Mouse (Mus musculus): Measurements from ENCODE around the gene Pxylp1. TPM values are rescaled to one million over a fixed set of nuclear protein-coding genes. Genes with fewer than 3 reads are reported as not detected.

Gene Pxylp1
- polyA plus RNA-seq, 1 experiment from 2014 or later, result 7.5 TPM

DNA sequence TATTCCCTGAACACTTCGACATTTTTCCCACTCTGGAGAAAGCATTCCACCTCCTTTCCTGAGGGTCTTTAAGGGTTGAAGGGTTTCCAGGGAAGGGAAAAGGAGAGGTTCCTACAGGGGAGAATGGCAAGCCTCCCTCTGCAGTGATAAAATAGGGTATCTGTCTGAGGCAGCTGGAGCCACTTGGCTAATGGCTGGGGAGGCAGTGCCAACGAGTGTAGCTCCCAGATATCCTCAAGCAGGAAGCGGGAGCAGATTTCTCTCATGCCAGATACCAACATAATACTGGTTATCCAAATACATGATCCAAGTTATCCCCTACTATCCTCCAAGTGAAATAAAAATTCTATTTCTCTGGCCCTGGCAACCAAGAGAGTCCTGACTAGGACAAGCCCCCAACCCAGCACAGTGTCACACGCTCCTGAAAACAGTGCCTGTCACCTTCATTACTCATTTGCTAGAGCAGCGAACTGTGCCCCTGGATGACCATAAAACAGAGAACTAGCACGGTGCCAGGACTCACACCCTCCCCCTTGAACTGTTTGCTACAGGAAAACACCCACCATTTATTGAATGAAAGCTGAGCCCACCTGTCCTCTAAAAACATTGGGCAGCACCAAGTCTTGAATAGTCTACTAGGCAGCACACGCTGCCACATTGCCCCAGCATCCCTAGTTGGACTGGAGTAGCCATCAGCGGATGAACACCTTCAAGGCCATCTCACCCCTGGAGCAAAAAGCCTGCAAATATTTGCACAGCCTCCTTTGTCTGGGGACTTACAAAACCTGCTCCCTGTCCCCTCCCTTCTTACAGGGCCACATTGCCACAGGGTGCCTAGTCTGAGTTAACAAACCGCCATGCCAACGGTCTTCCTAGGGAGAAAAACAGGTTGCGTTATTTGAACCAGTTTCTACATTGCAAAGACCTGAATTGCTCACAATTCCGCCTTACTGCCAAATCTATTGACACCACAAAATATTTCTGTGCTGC, 833 bp downstream of the Pxylp1 start:
- no peak for DNase-seq (ENCODE audit: low spot score)

DNA sequence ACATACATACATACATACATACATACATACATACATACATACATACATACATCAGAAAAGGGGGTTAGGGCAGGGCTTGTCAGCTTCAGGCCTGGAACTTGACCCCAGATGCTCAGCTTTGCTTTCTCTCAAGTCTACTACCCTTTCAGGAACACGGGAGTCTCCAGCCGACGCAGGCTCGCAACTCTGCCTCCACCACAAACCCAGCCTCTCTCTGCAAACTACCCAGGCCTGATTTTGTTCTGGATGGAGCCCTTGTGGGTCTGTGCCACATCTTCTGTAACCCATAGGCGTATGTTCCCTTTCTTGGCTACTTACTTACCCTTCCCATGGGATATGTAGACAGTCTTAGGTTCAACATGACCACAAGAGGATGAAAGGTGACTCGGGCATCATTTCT, 1.7 kb downstream of the Pxylp1 start:
- DNase-seq (ENCODE audit: low spot score), result no peak

DNA sequence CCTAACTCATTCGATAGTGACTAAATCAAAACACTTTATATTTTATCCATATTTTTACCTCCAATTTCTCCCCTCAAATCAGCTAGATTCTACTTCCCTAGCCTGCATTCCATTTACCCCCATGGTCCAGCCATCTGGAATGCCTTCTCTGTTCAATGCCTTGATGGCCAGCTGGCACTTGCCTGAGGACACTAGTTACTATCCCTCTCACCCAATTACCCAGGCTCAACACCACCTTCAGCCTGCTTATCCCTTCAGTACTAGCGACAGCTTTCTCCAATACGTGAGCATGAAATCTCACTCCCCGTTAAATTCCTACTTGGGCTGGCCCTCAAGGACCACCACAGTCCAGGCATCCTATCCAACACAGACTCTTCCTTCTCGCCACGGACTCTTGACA, 2.2 kb downstream of the Pxylp1 start:
- DNase-seq (ENCODE audit: low spot score), result no peak

DNA sequence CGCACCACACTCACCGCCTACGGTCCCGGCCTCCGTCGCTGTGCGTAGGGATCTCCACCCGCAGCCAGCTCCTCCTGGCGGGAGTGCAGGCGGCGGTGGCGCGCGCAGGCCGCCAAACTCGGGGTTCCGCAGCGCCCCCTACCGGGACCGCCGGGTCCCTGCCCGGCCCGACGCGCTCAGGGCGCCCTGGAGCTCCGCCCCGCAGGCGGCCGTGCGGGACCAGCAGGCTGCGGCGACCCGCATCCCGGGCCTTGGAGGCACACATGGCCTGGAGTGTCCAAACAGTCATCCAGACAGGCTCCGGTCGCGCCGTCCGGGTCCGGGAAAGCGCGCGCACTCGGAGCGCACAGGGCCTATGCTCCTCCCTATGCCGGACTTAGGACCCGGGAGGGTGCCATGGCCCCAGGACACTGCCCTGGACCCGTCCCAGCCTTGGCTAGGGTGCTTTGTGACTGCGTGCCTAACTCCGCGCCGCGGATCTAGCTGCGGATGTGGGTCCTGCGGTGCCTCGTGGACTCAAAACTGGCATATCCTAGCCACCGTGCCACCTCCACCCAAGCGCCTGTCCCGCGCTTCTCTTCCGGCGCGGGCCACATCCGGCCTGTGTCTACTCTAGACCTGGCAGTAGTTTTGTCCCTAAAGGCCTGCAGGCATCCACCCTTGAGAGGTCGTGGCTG, 3.0 kb downstream of the Pxylp1 start:
- peak; percentile 87 for DNase-seq (ENCODE audit: low spot score)

DNA sequence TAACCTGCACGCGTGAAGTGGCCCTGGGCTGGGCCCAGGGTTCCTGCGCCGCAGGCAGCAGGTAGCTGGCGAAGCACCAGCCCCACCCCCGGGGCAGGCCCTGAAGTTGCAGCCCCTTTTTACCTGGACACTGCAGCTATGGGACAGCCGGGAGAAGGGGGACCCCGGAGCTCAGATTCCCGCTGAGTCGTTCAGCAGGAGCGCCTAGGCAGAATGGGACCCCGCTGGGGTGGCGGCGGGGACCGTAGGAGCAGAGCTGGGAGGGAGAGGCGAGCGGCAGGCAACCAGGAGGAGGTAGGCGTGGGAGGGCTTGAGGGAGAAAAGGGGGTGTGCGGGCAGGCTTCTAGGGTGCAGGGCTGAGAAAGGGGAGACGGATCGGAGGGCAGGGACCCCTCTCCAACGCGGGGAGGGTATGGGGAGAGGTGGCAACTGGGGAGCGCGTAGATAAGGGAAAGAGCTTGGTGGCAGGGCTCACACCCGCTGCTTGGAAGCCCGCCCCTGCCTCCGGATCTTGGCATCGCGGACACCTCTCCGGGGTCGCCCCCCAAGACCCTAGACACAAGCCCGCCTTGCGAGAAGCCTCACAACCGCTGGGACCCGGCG, 3.6 kb downstream of the Pxylp1 start:
- DNase-seq (ENCODE audit: low spot score), result peak; percentile 41

DNA sequence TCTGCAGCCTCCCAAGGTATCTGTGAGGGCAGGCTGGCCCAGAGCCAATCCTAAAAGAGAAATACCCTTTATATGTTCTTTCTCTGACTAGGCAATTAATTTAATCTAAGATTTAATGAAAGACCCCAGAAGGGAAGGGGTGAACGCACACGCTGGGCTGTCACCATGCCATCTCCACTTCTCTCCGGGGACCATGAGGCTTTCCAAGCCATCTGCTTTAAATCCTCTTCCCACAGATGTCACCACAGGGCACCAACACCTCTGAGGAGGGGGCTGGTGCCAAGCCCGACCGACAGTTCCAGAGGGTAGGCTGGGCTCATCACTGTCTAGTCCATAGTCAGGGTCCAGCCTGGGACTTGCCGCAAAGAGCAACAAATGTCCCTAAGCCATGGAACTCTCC, 4.5 kb downstream of the Pxylp1 start:
- DNase-seq (ENCODE audit: low spot score), result no peak

DNA sequence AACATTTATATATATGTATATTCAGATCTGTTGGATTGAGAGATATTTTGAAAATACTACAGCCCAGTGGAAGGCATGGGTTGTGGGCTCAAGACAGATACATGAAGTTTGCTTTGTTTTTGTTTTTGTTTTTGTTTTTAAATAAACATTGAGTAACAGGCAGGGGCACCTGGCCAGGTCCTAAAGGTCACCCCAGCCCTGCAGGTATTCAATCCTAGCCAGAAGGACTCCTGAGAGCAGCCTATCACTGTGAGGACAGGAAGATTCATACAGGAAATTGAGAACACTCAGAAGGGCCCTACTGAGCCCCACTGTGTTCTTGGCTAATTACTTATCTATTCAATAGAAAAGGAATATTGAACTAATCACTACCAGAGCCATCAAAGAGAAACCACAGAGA, 5.0 kb downstream of the Pxylp1 start:
- no peak for DNase-seq (ENCODE audit: low spot score)

DNA sequence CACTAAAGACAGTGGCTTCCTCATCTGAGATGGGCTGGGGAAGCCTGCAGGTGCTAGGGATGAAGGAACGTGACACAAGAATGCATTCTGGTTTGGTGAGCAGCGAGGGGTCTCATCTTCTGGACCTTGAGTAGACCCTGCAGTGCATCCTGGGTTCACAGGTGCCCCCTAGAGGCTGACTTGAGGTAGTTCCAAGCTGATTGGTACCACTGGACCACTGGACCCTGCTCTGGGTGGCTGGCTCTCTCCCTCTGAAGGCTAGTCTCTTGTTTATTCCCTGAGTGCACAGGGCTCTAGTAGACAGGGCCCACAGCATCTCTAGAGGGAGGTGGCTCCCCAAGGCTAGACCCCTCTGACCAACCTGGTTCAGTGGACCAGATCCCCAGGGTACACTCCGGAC, 6.7 kb downstream of the Pxylp1 start:
- peak; percentile 17 for DNase-seq (ENCODE audit: low spot score)

DNA sequence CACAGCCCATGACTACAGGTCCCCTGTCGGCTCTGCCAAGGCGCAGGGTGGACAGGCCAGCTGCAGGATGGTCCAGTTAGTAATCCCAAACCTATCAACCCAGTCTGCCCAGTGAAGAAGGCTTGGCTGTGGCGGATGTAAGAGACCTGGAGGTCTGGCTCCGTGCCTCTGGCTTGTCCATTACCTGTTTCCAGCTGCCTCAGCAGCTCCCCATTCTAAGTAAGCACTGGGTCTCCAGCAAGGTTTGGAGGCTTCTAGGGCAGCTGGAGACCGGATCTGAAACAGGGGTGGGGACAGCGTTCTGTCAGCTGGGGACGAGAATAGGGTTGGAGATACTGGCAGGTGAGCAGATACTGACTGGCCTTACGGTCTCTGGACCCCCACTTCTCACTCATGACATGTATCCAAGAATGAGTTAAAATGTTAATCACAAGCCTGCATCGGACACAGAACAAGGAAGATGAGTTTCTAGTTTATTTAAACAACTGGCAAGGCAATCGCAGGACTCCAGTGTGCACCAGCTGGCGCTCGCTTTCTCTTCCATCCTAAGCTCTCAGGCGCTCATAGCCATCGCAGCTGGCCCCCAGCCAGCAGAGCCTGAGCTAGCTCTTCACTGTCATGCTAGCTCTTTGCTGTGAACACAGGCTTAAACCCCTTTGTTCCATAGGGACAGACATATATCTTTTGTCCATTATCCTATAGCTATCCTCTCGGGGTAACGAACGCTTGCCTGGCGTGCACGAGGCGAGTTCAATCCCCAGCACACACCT, 9.8 kb downstream of the Pxylp1 start:
- DNase-seq (ENCODE audit: low spot score), result no peak

DNA sequence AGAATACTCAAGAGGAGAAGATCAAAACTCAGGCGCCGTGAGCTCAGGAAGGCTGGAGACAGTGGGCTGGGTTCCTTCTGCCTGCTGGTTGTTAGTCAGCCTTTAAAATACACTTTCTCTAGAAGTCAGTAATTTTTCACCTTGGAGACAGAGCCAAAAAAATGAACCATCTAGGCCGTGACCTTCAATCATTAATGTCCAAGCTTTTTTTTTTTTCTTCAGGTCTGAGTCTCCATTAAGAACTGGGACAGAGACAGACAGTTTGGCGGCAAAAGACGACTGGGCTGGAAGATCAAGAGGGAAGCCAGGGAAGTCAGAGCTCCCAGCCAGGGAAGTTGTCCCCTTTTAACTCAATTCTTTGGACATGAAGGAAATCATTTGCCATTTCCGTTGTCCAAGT, 10.6 kb downstream of the Pxylp1 start:
- DNase-seq (ENCODE audit: low spot score), result no peak

DNA sequence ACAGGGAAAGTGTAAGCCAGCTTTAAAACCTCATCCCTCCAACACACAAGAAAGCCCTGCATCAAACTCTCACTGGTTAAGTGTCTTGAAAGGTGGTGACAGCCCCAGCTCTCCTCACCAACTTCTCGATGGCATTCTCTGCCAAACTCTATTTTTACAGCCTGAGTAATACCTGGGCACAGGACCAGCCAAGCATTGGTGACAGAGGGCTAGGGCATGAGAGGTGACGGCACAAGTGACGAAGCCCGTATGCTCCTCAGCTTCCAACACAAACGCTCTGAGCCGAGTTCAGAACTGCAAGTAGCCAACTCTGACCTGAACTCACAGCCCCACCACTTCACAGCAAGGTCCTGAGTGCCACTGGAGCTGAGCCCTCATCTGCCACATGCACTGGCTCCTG, 13.4 kb downstream of the Pxylp1 start:
- DNase-seq (ENCODE audit: low spot score), result no peak

DNA sequence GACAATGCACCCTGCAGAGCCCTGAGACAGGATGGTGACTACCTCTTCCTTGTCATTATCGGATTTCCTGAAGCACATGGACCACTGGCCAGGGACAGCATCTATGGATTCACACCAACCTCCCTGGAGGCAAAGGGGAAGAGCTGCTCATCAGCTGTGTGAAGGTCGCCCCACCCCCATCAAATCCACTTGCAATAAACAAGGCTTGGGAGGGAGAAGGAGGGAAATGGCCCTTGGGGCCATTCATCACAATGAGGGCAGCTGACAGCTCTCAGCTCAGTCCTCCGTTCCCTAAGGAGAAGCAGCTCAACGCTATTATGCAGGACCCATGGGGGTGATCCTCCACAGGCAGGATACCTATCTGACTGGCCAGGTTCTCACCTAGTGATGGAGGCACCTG, 14.0 kb downstream of the Pxylp1 start:
- DNase-seq (ENCODE audit: low spot score), result no peak

DNA sequence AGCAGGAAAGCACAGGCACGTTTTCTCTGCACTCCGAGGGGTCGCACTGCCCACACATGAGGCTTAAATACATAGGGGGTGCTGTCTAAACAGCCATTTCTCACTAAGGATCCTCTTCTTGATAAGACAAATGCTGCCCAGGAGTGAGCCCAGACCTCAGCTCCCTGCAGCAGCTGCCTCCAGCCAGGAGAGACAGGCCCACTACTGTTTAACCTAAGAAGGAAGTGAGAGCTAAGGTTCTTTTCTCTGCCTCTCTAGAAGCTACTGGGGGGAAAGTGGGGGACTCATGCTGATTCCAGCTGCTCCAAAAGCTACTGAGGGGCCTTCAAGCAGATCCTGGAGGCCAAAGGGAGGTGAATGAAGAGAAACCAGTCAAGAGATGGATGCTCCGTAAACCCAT, 16.8 kb downstream of the Pxylp1 start:
- DNase-seq (ENCODE audit: low spot score), result no peak

DNA sequence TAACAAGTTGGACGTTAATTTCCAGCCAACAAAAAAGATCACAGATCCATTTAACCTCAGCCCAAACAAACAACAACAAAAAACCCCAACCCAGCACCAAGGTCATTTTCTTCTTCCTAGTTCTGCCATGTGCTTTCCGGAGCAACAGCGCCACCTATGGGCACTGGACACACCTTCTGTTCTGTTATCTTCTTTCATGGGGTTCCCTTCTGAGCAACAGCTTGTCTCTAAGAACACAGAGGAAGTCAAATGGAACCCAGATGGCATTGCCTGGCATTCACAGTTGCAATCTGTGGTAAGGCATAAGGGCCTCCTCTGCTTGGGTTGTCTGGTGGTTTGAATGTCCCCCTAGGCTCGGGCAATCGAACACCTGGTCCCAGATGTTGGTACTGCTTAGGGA, 19.4 kb downstream of the Pxylp1 start:
- DNase-seq (ENCODE audit: low spot score), result peak; percentile 25

DNA sequence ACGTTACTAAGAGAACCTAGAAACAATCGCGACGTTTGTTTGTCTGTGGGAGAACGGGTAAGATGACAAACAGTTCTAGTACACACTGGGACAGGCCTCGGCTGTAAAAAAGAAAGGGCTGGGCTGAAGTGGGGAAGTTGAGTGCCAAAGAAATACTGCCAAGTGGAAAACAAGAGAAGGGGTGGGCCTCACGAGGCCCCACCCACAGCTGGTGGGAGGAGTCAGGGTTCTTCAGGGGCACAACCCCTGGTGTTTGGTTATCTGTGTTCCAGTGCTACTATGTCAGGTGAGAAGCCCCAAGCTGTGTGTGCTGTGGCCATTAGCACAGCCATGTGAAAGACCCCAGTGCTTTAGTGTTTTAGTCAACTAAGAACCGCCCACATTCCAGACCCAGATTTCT, 22.4 kb downstream of the Pxylp1 start:
- no peak for DNase-seq (ENCODE audit: low spot score)

DNA sequence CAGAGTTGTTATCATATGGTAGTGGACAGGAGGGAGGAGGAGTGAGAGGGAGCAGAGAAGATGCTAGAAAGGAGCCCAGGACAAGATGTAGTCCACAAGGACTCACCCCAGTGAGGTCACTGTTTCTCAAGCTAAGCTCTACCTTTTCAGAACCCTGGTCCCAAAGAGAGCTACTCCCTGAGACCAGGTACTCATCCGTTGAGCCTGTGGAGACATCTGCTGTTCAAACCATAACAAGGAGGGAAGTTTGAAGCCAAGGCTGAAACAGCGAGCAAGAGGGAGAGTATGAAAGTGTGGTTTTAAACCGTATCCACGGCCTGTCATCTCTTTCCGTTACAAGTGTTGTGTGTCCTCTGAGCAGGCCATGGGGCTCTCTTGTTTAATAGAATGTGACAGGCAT, 22.9 kb downstream of the Pxylp1 start:
- no peak for DNase-seq (ENCODE audit: low spot score)

DNA sequence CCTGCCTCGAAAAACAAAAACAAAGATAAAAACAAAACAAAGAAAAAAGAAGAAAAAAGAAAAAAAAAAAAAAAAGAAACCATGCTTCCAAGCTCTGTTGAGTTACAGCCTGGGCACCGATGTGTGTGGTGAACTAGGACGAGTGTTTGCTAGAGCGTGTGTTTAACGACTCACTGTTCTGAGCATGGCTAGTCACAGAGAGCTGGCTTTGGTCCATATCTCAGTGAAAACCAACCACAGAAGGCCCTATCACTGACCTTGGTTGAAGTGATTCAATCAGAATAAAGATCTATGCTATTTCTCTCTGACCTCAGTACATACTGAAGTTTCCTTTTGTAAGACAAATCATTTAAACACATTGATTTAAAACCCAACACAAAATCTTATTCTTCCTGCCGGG, 23.9 kb downstream of the Pxylp1 start:
- DNase-seq (ENCODE audit: low spot score), result no peak

DNA sequence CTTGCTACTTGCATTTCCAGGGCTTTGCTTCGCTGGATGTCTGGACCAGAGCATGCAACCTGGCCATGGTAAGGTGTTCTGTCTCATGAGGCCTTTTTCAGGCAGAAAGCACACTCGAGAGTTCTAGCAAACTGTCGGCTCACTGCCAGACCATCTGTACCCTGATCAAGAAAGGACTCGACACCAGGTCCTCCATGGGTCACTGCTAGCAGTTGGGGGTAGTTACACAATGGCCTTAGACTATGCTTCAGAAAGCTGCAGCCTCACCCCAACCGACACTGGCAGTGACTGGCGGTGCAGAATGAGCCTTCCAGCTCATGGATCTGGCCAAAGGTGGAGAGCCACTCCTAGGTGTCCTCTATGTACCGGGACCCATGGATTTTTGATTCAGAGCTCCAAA, 25.3 kb downstream of the Pxylp1 start:
- no peak for DNase-seq (ENCODE audit: low spot score)

DNA sequence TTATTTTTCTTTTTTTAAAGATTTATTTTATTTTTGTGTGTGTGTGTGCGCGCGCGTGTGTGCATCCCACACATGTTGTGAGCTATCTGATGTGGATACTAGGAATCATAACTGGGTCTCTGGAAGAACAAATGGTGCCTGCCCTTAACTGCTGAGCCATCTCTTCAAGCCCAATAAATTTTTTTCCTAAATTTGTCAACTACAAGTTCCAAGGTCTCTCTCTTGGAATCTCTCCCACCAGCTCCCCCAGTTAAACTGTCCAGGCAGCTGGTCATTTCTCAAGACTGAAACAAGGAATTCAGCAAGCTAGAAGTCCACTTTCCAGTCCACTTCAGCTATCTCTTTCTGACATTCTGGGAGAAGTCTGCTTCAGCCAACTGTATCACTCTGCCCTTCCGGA, 26.3 kb downstream of the Pxylp1 start:
- DNase-seq (ENCODE audit: low spot score), result no peak

DNA sequence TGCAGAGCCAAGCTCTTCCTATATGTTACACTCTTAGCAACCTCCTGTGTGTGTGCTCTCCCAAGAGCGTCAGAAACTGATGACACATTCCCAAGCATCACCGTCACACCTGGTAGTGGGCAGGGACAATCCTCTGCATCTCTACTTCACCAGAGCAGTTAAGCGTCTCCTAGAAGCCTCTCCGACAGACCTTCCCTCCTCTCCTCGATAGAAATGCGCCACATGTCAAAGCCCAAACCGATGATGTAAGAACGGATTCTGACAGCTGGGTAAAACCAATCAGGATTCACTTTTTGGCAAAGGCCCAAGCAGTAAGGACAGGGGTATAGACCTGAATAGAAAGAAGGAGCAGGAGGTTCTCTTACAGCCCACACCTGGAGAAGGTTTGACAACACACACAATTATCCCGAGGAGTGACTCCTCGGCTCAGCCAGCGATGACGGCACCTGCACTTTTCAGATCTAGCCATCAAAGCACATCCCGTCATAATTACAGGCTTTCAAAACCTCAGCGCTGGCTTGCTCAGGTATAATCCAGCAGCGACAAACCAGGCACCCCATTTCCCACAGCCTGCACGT, 26.9 kb downstream of the Pxylp1 start:
- DNase-seq (ENCODE audit: low spot score), result no peak

DNA sequence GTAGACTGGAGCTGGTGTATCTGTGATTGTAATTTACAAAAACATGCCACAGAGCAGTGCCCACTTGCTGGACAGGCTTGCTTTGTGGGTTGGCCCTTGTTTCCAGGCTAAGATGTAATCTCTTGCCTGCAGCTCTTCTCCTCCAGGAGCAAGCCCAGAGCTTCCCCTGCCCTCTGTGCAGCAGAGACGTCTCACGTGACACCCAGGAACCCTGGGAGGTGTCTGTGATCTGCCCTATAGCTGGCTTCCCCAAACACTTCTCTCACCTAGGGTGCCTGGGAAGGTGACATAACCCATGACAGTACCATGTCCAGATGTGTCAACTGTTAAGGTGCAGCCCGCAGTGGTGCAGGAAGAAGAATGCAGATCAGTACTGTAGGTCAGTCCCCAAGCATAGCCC, 28.9 kb downstream of the Pxylp1 start:
- DNase-seq (ENCODE audit: low spot score), result no peak
